Mouse (Mus musculus) cerebellum, adult 2 months (tissue): Measurements from ENCODE around the gene Gm10309.

ENCODE experiments used
- CTCF ChIP-seq: fragments of 200-500 bp; IDR thresholded peaks from 2 replicates; pipeline ENCODE4 v1.5.1; 2011; ENCODE audit warnings: low read depth, mild to moderate bottlenecking, control low read depth, low read length, moderate library complexity, borderline replicate concordance; ENCODE audit not compliant: insufficient read depth
- POLR2A ChIP-seq: fragments of 200-500 bp; IDR thresholded peaks from 2 replicates; pipeline ENCODE4 v1.6.1; 2011; ENCODE audit warnings: low read length, control low read depth, borderline replicate concordance; ENCODE audit not compliant: insufficient read depth

GRCm38 (mm10) chr17:86492376-86492775 lies 12.7 kb downstream of the Gm10309 start:
- TF ChIP-seq POLR2A (no peak), CTCF (no peak)
